Mouse (Mus musculus) ES-E14 (cell line): ENCODE data around the gene Gdpd5.

Experiments used
- HCFC1 ChIP-seq: IDR thresholded peaks from 2 replicates; pipeline ENCODE4 v1.6.1; 2012; ENCODE audit warnings: low read length, inconsistent platforms, borderline replicate concordance; ENCODE audit not compliant: insufficient read depth
- ZC3H11A ChIP-seq: IDR thresholded peaks from 2 replicates; pipeline ENCODE4 v1.6.1; 2012; ENCODE audit warnings: low read depth, mild to moderate bottlenecking, inconsistent platforms, low read length, borderline replicate concordance

- TF ChIP-seq ZC3H11A = no peak
- no peak for TF ChIP-seq HCFC1
Measured at GRCm38 (mm10) chr7:99469680-99470405, 88.6 kb downstream of the Gdpd5 start.
